Mouse (Mus musculus) MEL (cell line): ENCODE results near the gene Gm10142. TPM values are rescaled to one million over a fixed set of nuclear protein-coding genes. Genes with fewer than 3 reads are reported as not detected.

Source experiments
- DNase-seq: peaks from one replicate; pipeline ENCODE4 v3.0.0; 2011; ENCODE audit warnings: low read depth, low spot score
- H3K27ac ChIP-seq: 2 replicates; pipeline ENCODE4 v1.5.1; 2012; ENCODE audit warnings: low read depth, mild to moderate bottlenecking, control low read depth, low read length, moderate library complexity; ENCODE audit not compliant: control insufficient read depth
- H3K27me3 ChIP-seq, 2 experiments: fragments of 150-350 bp in 1 of 2; sonication (generic) in 1 of 2; 2 replicates each; pipeline ENCODE4 v1.6.1; 2012; ENCODE audit warnings: low read length in 2 of 2, mild to moderate bottlenecking in 2 of 2, improper control_type of control experiment in 1 of 2, moderate library complexity in 1 of 2; ENCODE audit not compliant: insufficient read depth in 2 of 2, control insufficient read depth in 1 of 2
- H3K36me3 ChIP-seq, 2 experiments: 2 replicates each; pipeline ENCODE4 v1.6.1; 2012 to 2014; ENCODE audit warnings: low read length in 2 of 2, improper control_type of control experiment in 1 of 2, inconsistent platforms in 1 of 2, mild to moderate bottlenecking in 1 of 2; ENCODE audit not compliant: insufficient read depth in 2 of 2, control insufficient read depth in 1 of 2
- H3K4me1 ChIP-seq, 2 experiments: fragments of 150-350 bp in 1 of 2; sonication (generic) in 1 of 2; 2 replicates each; pipeline ENCODE4 v1.6.1; 2012; ENCODE audit warnings: low read length in 2 of 2, improper control_type of control experiment in 1 of 2, mild to moderate bottlenecking in 1 of 2; ENCODE audit not compliant: insufficient read depth in 2 of 2, control insufficient read depth in 1 of 2
- H3K4me3 ChIP-seq, 2 experiments: fragments of 150-350 bp in 1 of 2; sonication (generic) in 1 of 2; 2 replicates each; pipeline ENCODE4 v1.5.1; 2012; ENCODE audit warnings: low read depth in 2 of 2, low read length in 2 of 2, mild to moderate bottlenecking in 2 of 2, moderate library complexity in 2 of 2, control low read depth in 1 of 2, improper control_type of control experiment in 1 of 2; ENCODE audit not compliant: control insufficient read depth in 1 of 2, insufficient read depth in 1 of 2
- H3K79me2 ChIP-seq: 2 replicates; pipeline ENCODE4 v1.6.1; 2012; ENCODE audit warnings: mild to moderate bottlenecking, low read length, moderate library complexity; ENCODE audit not compliant: control insufficient read depth, poor library complexity, insufficient read depth
- H3K9ac ChIP-seq: 2 replicates; pipeline ENCODE4 v1.6.1; 2012; ENCODE audit warnings: low read depth, mild to moderate bottlenecking, control low read depth, low read length, moderate library complexity; ENCODE audit not compliant: control insufficient read depth, poor library complexity, severe bottlenecking
- H3K9me3 ChIP-seq: fragments of 150-350 bp; sonication (generic); replicated peaks from 2 replicates; pipeline ENCODE4 v1.6.1; 2012; ENCODE audit warnings: mild to moderate bottlenecking, low read length, improper control_type of control experiment, moderate library complexity; ENCODE audit not compliant: insufficient read depth
- BHLHE40 ChIP-seq: IDR thresholded peaks from 2 replicates; pipeline ENCODE4 v1.6.1; 2012; ENCODE audit warnings: low read depth, mild to moderate bottlenecking, inconsistent platforms, low read length, improper control_type of control experiment, borderline replicate concordance
- CHD2 ChIP-seq: IDR thresholded peaks from 2 replicates; pipeline ENCODE4 v1.6.1; 2011; ENCODE audit warnings: low read length, improper control_type of control experiment
- EP300 ChIP-seq, 2 experiments: IDR thresholded peaks; 2 replicates each; pipeline ENCODE4 v1.6.1; 2011; ENCODE audit warnings: improper control_type of control experiment in 2 of 2, low read length in 2 of 2, low read depth in 1 of 2, mild to moderate bottlenecking in 1 of 2
- ETS1 ChIP-seq: IDR thresholded peaks from 2 replicates; pipeline ENCODE4 v1.6.1; 2012; ENCODE audit warnings: low read depth, mild to moderate bottlenecking, inconsistent platforms, low read length, improper control_type of control experiment, moderate library complexity
- GABPA ChIP-seq: IDR thresholded peaks from 2 replicates; pipeline ENCODE4 v1.6.1; 2012; ENCODE audit warnings: low read depth, mild to moderate bottlenecking, inconsistent platforms, low read length, improper control_type of control experiment, moderate library complexity
- HCFC1 ChIP-seq: IDR thresholded peaks from 2 replicates; pipeline ENCODE4 v1.6.1; 2012; ENCODE audit warnings: low read depth, mild to moderate bottlenecking, inconsistent platforms, low read length, improper control_type of control experiment, moderate library complexity
- JUND ChIP-seq: IDR thresholded peaks from 2 replicates; pipeline ENCODE4 v1.6.1; 2011; ENCODE audit warnings: low read depth, mild to moderate bottlenecking, improper control_type of control experiment, low read length
- MAFK ChIP-seq: IDR thresholded peaks from 2 replicates; pipeline ENCODE4 v1.6.1; 2011; ENCODE audit warnings: low read depth, mild to moderate bottlenecking, low read length, improper control_type of control experiment, borderline replicate concordance
- MAX ChIP-seq: IDR thresholded peaks from 2 replicates; pipeline ENCODE4 v1.6.1; 2011; ENCODE audit warnings: low read length, improper control_type of control experiment
- MXI1 ChIP-seq: IDR thresholded peaks from 2 replicates; pipeline ENCODE4 v1.6.1; 2011; ENCODE audit warnings: mild to moderate bottlenecking, low read depth, low read length, improper control_type of control experiment
- MYC ChIP-seq: IDR thresholded peaks from 2 replicates; pipeline ENCODE4 v1.6.1; 2011; ENCODE audit warnings: low read depth, mild to moderate bottlenecking, low read length, improper control_type of control experiment, moderate library complexity
- NELFE ChIP-seq: IDR thresholded peaks from 2 replicates; pipeline ENCODE4 v1.6.1; 2011; ENCODE audit warnings: low read depth, low read length, improper control_type of control experiment
- POLR2A ChIP-seq, 2 experiments: IDR thresholded peaks; 2 replicates each; pipeline ENCODE4 v1.6.1; 2011 to 2012; ENCODE audit warnings: low read length in 2 of 2, mild to moderate bottlenecking in 2 of 2, control low read depth in 1 of 2, improper control_type of control experiment in 1 of 2, low read depth in 1 of 2, moderate library complexity in 1 of 2; ENCODE audit not compliant: control insufficient read depth in 1 of 2, insufficient read depth in 1 of 2, poor library complexity in 1 of 2
- POLR2AphosphoS2 ChIP-seq: IDR thresholded peaks from 2 replicates; pipeline ENCODE4 v1.6.1; 2011; ENCODE audit warnings: low read length, improper control_type of control experiment
- POLR2AphosphoS5 ChIP-seq: IDR thresholded peaks from 2 replicates; pipeline ENCODE4 v1.6.1; 2012; ENCODE audit warnings: low read depth, borderline replicate concordance, mild to moderate bottlenecking, inconsistent platforms, low read length, moderate library complexity, mixed read lengths
- RCOR1 ChIP-seq: IDR thresholded peaks from 2 replicates; pipeline ENCODE4 v1.6.1; 2012; ENCODE audit warnings: low read depth, mild to moderate bottlenecking, inconsistent platforms, low read length, improper control_type of control experiment
- SIN3A ChIP-seq: IDR thresholded peaks from 2 replicates; pipeline ENCODE4 v1.6.1; 2012; ENCODE audit warnings: low read length, improper control_type of control experiment, inconsistent platforms
- SMC3 ChIP-seq: IDR thresholded peaks from 2 replicates; pipeline ENCODE4 v1.6.1; 2011; ENCODE audit warnings: low read depth, low read length, improper control_type of control experiment
- TAL1 ChIP-seq: IDR thresholded peaks from 2 replicates; pipeline ENCODE4 v1.6.1; 2012; ENCODE audit warnings: mild to moderate bottlenecking, inconsistent platforms, low read length, moderate library complexity, mixed read lengths
- TCF12 ChIP-seq: IDR thresholded peaks from 2 replicates; pipeline ENCODE4 v1.6.1; 2014; ENCODE audit warnings: low read depth, mild to moderate bottlenecking, inconsistent platforms, low read length, improper control_type of control experiment, moderate library complexity
- UBTF ChIP-seq: IDR thresholded peaks from 2 replicates; pipeline ENCODE4 v1.6.1; 2012; ENCODE audit warnings: low read depth, mild to moderate bottlenecking, inconsistent platforms, low read length, improper control_type of control experiment, moderate library complexity, borderline replicate concordance; ENCODE audit not compliant: insufficient read depth
- USF1 ChIP-seq: IDR thresholded peaks from 2 replicates; pipeline ENCODE4 v1.6.1; 2014; ENCODE audit warnings: low read depth, mild to moderate bottlenecking, inconsistent platforms, low read length, improper control_type of control experiment, moderate library complexity
- USF2 ChIP-seq, 2 experiments: IDR thresholded peaks; 2 replicates each; pipeline ENCODE4 v1.6.1; 2011 to 2012; ENCODE audit warnings: improper control_type of control experiment in 2 of 2, low read length in 2 of 2, borderline replicate concordance in 1 of 2, inconsistent platforms in 1 of 2, low read depth in 1 of 2, mild to moderate bottlenecking in 1 of 2; ENCODE audit not compliant: insufficient read depth in 1 of 2
- ZKSCAN1 ChIP-seq: IDR thresholded peaks from 2 replicates; pipeline ENCODE4 v1.6.1; 2012; ENCODE audit warnings: low read depth, mild to moderate bottlenecking, inconsistent platforms, low read length, improper control_type of control experiment, moderate library complexity
- ZNF384 ChIP-seq: IDR thresholded peaks from 2 replicates; pipeline ENCODE4 v1.6.1; 2012; ENCODE audit warnings: low read depth, mild to moderate bottlenecking, inconsistent platforms, low read length, improper control_type of control experiment
- polyA plus RNA-seq, 2 experiments: library from polyadenylated mRNA; stranded (reverse) in 1 of 2; unstranded in 1 of 2; fragments of >175 nt in 1 of 2; fragments of >200 nt in 1 of 2; gene quantifications; 2 replicates each; pipeline versions ENCODE4 v1.2.1 to v1.2.4; 2012; ENCODE audit warnings: low replicate concordance in 2 of 2, low read depth in 1 of 2; ENCODE audit not compliant: insufficient read length in 2 of 2, insufficient read depth in 1 of 2, missing spikeins in 1 of 2
- total RNA-seq: library from RNA; depleted of rRNA; stranded (reverse); fragments of 300-350 nt; gene quantifications from 2 replicates; pipeline ENCODE4 v1.2.3, GENCODE M21; 2012

Gm10142 gene
- total and polyA plus RNA-seq, 3 experiments, result not detected

- Histone ChIP-seq H3K9me3 (no peaks in the 10 kb centered on the region), H3K27ac (no peak overlapping the region), H3K36me3 (no peaks in the 10 kb centered on the region), H3K4me3 (no peak overlapping the region), H3K27me3 (peaks cover 4 to 7% of the 10 kb centered on the region in 2 experiments; a peak in 3 of 4 replicates), H3K4me1 (no peaks in the 10 kb centered on the region), H3K9ac (no peak overlapping the region), H3K79me2 (no peaks in the 10 kb centered on the region)
- TF ChIP-seq POLR2A (IDR thresholded peaks at IDR 0.05; ENCODE audit: control insufficient read depth in 1 of 2, insufficient read depth in 1 of 2, low read depth in 1 of 2, low read length in 2 of 2, poor library complexity in 1 of 2), result no peak
- TF ChIP-seq USF1, result no peak
- no peak for TF ChIP-seq MYC
- DNase-seq, result no peak
These were observed 38.0 kb upstream of the Gm10142 start for GRCm38 (mm10) chr10:77677562-77677961.

- H3K79me2 ChIP-seq, result no peaks in the 10 kb centered on the region
- H3K36me3 ChIP-seq, result no peaks in the 10 kb centered on the region
- TF ChIP-seq USF2 (IDR thresholded peaks at IDR 0.05; ENCODE audit: borderline replicate concordance in 1 of 2, insufficient read depth in 1 of 2, low read depth in 1 of 2, low read length in 2 of 2) (no peak), MXI1 (no peak), BHLHE40 (no peak), SMC3 (no peak), ZNF384 (no peak), CHD2 (no peak)
- TF ChIP-seq, all 39 proteins: peak for 0
- DNase-seq, result no peak
- H3K9ac ChIP-seq, result no peak overlapping the region
- H3K27ac ChIP-seq, result no peak overlapping the region
- H3K4me3 ChIP-seq, result no peak overlapping the region
- no peaks in the 10 kb centered on the region for H3K4me1 ChIP-seq
- no peaks in the 10 kb centered on the region for H3K9me3 ChIP-seq
- H3K27me3 ChIP-seq, result peaks cover 11 to 17% of the 10 kb centered on the region in 2 experiments
These were observed 32.6 kb upstream of the Gm10142 start for GRCm38 (mm10) chr10:77682994-77683393.

- Histone ChIP-seq H3K4me1 (no peaks in the 10 kb centered on the region), H3K79me2 (no peaks in the 10 kb centered on the region), H3K9me3 (no peaks in the 10 kb centered on the region), H3K9ac (no peak overlapping the region), H3K27ac (no peak overlapping the region), H3K27me3 (peaks cover 16 to 22% of the 10 kb centered on the region in 2 experiments), H3K4me3 (no peak overlapping the region), H3K36me3 (no peaks in the 10 kb centered on the region)
- TF ChIP-seq GABPA (no peak), JUND (no peak), TAL1 (no peak), RCOR1 (no peak), UBTF (no peak), USF2 (IDR thresholded peaks at IDR 0.05; ENCODE audit: borderline replicate concordance in 1 of 2, insufficient read depth in 1 of 2, low read depth in 1 of 2, low read length in 2 of 2) (no peak), MAFK (no peak), EP300 (IDR thresholded peaks at IDR 0.05; ENCODE audit: low read depth in 1 of 2, low read length in 2 of 2) (no peak), TCF12 (no peak), MAX (no peak), HCFC1 (no peak), USF1 (no peak), CHD2 (no peak), ETS1 (no peak), NELFE (no peak), POLR2AphosphoS5 (no peak), POLR2AphosphoS2 (no peak), ZKSCAN1 (no peak), SIN3A (no peak)
- no peak for DNase-seq
These were observed 31.4 kb upstream of the Gm10142 start for GRCm38 (mm10) chr10:77684181-77684580.
